Mouse (Mus musculus): ENCODE results near the gene Zcchc2.
A peak's percentile ranks its signal among the peaks of the same experiment; 100 is the strongest.

Zcchc2 gene

DNA sequence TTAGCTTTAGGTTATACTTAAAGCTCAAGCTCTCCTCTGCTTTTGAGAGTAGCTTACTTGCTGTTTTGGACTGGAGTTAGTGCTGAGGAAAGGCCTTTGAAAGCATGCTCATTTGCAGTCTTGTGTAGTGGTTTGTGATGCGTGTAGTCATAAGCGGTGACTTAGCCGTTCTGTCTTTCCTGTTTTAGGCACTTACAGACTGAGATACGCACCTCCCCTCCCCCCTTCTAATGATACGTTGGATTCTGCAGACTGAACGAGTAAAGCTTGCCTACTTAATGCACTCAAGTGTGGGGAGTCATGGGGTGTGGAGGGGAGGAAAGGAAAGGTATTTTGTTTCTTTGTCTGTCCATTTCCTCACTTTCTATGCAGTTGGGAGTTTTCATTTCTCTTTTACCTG is 41.7 kb downstream of the Zcchc2 start:
- no peak for DNase-seq (ENCODE audit: inconsistent age in 2 of 2, low spot score in 1 of 2)

DNA sequence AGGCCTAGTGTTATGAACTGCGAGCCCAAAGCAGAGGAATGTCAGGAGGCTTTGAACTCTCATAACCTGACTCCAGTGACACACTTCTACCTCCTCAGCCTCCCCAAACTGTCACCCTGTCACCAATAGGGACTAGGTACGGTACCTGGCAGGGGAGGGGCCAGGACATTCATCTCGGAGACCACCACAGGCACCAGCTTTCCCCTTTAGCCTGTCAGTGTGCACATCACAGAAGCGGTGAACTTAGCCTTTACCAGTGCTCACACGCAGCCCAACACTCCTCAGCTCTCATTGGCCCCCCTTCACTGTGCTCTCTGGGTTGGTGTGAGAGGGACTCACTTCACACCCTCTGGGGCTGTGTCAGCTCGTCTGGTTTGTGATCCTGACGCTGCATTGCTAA is 44.6 kb downstream of the Zcchc2 start:
- peak in 1 of 2 experiments; percentile 2 for DNase-seq (ENCODE audit: inconsistent age in 2 of 2, low spot score in 1 of 2)

DNA sequence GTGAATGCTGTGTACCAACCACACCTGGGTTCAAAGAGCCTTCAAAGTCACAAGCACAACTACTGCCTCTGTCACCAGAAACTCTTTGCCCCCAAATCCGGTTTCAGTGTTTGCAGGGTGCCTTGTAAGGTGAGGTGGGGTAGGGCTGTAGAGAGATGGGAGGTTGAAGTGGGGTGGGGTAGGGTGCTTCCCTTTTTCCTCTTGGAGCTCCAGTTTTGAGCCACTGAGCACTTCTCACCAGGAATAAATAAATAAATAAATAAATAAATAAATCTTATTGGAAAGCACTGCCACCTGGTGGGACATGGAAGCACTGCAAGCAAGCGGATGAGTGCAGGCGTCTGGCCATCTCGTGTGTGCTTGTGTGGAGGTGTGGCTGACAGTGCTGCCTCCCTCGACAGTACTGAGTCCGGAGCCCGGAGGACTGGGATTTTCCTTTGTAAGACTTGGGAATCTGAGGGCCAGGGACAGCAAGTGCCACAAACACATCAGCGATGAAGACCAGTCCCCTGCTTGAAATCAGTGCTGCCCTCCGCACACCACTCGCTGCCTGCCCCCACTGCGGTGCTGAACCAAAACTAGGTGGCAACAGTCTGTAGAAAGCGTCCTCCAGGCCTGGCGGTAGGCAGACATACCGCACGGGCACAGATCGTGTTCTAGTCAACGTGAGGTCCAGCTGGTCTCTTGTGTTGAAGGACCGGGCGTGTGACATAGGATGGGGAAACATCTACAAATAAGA is 46.8 kb downstream of the Zcchc2 start:
- DNase-seq (ENCODE audit: inconsistent age in 2 of 2, low spot score in 1 of 2): peak; percentile 59 to 87

DNA sequence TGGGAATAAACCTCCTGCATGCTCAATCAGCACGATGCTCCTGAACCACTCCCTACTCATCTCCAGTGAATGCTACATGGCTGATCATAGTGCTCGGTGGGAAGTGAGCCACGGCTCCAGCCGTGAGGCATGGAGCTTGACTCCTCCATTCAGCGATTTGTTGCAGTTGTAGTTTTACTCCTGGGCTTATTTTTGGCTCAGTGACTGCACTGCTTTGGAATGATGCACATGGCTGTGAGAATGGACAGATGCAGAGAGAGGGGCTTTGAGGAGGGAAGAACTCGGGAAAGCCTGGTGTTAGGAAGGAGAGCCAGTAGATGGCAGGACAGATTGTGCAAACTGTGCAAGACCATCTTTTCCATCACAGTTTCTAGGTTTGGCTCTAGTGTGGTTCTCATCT is 49.1 kb downstream of the Zcchc2 start:
- DNase-seq (ENCODE audit: inconsistent age in 2 of 2, low spot score in 1 of 2): no peak

DNA sequence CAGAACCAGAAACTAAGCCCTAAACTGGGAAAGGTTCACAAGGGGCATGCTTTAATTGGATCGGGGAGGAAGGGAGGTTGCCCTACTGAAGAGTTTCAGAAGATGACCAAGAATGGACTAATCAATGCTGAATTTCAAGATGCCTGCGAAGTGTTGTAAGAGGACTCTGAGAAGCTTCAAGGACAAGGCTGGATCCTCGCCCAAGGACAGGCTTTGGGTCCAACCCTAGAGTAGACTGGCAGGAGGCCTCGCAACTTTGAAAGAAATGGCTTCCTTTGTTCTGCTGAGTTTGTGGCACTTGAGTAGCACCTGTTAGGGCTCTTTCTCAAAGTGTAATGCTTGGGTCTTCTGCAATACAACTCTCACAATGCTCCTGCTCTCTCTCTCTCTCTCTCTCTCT is 50.1 kb downstream of the Zcchc2 start:
- peak; percentile 57 to 85 for DNase-seq (ENCODE audit: inconsistent age in 2 of 2, low spot score in 1 of 2)

DNA sequence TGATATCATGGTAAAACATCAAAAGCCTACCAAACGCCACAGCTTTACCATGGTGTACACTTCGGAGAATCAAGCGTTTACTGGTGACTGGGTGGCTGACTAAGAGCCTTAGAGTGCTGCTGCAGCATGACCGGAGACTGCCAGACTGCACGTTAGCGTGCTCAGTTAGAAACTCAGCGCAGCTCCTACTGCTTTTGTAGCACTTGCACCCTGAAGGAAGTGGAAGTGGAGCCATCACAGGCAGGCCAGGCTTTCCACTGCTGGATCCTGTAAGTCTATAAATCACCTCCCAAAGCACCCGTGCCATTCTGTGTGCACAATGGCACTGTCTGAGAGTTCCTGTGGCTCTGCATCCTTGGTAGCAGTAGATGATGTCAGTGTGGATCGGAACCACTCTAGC is 52.0 kb downstream of the Zcchc2 start:
- DNase-seq (ENCODE audit: inconsistent age in 2 of 2, low spot score in 1 of 2): no peak

DNA sequence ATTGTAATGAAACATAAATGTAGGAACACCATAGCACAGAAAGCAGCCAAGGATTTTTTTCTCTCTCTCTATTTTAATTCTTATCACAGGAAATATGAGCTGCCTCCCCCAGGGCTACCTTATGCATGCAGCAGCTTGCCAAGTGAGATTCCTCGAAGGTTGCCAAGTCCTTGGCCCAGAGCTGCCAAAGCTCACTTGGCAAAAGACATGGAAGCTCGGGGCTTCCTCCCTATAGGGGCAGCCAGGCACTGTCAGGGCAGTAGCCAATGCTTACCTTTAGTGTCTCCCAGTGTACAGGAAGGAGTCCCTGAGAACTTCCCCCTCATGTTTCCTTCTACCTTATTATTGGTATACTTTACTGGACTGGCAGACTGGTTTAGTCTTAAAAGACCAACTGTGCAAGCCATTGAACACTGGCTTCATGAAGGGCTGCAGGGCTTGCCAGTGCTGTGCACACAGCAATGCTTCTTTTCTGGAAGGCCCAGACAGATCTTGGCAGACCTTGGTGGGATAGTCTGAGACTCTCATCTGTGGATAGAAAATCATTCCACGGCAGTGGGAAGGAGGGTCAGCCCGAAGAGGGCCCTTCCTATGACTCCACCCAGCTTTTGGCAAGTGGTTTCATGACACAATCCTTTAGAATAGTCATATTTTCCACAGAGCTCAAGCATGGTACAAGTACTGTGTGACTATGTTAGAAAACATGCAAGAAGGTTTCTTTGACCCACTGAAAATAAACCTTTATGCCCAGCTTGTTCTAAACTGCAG is 53.0 kb downstream of the Zcchc2 start:
- peak in 1 of 2 experiments; percentile 49 for DNase-seq (ENCODE audit: inconsistent age in 2 of 2, low spot score in 1 of 2)

DNA sequence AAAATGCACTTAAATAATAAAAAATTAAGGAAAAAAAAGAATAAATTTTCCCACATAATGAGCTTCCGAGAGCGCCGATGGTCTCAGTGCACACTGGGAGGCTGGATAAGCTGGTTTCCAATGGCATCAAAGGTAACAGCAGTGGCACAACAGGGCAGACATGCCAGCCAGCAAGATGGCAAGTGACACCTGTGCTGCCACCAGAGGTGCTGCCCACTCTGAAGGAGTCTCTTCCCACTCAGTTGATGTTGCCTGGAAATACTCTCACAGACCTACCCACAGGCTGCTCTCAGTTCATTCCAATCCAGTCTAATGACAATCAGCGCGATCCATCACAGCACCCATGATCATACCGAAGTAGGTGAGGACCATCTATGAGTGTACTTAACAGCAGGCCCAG is 58.8 kb downstream of the Zcchc2 start:
- no peak for DNase-seq (ENCODE audit: inconsistent age in 2 of 2, low spot score in 1 of 2)

DNA sequence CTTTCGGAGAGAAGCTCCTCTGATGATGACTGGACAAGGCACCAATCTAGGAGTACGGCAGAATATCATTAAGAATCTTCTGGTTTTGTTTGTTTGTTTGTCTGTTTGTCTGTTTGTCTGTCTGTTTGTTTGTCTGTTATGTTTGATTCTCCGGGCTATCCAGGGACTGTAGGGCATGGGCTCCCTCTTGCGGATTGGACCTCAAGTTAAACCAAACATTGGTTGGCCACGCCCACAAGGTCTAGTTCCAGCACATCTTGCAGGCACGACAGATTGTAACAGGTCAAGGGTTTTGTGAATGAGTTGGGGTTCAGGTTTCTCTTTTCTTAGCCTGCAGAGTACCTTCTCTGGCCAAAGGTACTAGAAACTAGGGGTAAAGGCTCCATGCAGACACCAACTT is 64.8 kb downstream of the Zcchc2 start:
- DNase-seq (ENCODE audit: inconsistent age in 2 of 2, low spot score in 1 of 2): no peak

DNA sequence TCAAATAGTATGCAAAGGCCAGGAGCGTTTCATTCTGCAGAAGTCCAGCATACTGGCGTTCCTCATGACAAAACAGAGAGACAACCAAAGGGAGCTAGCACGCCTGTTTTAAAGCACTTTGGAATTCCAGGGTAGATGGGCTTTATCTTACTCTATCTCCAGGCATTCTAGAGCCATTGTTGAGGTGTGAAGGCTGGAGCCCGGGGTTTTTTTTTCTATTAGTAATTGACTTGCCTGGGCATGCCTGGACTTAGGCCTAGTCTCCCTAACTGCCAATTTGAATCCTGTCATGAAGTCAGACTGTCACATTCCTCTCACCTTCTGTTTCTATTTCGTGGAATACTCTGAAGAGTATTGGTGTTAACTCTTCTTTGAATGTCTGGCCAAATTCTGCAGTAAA is 68.1 kb downstream of the Zcchc2 start:
- DNase-seq (ENCODE audit: inconsistent age in 2 of 2, low spot score in 1 of 2): no peak

DNA sequence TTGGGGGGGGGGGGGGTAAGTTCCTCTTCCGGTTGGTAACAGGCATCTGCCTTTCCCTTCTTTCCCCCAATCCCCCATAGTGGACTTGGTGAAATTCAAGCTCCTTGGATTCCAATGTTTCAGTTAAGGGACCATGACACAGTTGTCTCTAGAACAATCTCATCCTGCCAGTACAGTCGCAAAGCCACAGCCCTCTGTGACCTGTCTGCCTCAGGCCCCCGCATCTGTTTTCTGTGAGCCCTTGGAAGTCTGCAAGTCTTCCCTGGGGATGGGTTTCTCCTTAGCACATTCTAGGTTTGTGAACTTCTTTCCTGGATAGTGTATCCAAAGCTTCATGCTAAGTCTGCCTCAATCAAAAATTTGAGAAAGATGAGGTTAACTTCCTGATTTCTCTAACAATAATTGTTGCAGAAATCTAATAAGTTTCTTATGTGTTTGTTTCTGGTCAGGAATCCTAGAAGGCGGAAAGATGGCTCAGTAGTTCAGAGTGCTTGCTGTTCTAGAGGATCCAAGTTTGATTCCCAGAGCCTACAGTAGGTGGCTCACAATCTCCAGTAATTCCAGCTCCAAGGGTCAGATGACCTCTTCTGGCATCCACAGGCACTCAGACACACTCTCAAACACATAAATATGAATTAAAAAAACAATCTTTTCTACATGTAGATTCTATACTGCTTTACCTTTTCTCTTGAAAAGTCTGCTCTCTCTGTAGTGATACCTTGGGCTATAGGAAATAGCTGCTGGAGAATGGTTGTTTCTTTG is 69.5 kb downstream of the Zcchc2 start:
- DNase-seq (ENCODE audit: inconsistent age in 2 of 2, low spot score in 1 of 2): no peak

DNA sequence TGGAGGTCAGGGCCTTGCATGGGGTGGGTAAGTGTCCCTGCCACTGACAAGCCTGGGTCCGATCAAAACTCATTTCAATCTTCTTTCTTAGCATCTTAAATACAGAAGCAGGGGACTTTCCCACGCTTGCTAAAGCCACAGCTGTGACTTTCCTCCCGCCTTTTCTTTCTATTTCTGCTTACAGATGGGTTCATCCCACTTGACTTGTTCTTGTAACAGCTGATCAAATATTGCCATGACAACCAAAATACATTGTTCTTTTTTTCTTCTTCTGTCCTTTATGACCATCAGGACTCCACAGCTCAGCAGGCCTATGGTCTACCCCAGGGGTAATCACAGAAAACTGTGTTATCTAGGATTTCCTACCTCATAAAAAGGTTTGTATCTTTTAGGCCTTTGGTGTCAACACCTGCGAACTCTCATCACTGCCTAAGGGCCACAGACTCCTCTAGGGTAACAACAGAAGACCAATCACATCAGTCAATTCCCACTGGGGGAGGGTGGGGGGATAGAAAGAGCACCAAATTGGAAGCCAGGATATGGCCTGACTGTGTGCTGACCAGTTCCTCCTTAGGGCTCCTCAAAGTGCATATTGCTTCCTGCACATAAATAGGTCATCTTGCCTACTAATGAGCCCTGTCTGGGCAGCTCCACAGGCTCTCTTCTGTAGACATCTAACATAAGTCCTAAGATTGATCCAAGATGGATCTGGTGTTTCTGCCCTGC is 71.1 kb downstream of the Zcchc2 start:
- no peak for DNase-seq (ENCODE audit: inconsistent age in 2 of 2, low spot score in 1 of 2)

DNA sequence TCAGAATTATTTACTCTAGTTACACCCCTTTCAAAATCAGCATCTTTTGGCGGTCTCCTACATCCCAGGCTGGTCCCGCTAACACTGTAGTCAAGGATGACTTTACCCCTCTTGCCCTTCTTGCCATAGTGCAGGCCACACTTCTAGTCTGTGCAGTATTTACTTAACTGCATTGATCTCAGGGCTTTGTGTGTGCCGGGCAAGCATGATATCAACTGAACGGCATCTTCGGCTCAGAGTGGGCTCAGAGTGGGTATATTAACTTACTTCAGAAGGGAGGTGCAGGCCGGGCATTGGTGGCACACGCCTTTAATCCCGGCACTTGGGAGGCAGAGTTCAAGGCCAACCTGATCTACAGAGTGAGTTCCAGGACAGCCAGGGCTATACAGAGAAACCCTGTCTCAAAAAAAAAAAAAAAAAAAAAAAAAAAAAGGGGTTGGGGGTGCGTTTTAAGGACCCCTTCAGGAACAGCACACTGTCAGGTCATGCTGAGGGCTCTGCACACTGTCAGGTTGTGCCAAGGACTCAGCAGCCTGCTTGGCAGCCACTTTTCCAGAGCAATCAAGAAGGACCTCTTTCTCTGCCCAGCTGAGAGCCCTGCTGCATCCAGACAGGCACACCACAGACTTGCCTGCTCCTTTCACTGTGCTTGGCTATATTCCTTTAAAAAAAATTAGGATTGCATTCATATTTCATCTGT is 72.8 kb downstream of the Zcchc2 start:
- no peak for DNase-seq (ENCODE audit: inconsistent age in 2 of 2, low spot score in 1 of 2)

DNA sequence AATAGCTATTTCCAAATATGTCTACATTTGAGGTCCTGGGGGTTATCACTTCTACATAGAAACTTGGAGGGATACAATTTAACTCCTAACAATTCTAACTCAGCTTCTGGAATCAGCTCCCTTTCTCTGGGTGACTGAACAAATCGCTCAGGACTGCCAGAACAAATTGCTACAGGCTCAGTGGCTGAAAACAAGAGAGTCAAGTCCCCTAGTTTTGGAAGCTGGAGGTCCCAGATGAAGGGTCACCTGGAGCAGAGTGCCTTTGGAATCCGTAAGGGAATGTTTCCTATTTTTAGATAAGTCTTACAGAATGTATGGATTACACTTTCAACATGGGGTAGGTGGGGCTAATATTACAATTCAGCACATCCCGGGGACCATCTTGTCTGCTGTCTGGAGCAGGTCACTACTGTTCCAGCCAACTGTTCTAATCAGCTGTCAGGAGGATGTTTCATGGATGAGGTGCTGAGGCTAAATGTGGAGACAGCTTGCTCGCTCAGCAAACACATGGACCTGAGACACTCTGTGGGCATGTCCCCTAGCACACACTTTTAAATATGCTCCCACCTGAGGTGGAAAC is 73.5 kb downstream of the Zcchc2 start:
- DNase-seq (ENCODE audit: inconsistent age in 2 of 2, low spot score in 1 of 2): no peak

DNA sequence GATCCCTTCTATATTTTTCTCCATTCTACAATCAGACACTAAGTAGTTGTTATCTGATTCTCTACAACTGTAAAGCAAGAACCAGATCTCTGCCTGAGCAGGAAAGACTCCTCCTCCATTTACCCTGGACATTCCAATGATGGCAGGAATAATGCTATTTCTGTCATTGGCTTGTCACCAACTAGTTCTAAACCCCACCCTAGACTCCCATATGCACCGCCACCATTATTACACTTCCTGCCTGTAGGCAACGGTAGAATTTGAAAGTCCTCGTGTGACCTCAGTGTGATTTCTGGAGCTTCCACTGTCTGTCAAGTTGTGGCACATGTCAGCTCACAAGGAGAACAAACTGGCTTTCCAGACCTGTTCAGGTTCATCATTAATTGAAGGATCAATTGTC is 74.1 kb downstream of the Zcchc2 start:
- DNase-seq (ENCODE audit: inconsistent age in 2 of 2, low spot score in 1 of 2): no peak

DNA sequence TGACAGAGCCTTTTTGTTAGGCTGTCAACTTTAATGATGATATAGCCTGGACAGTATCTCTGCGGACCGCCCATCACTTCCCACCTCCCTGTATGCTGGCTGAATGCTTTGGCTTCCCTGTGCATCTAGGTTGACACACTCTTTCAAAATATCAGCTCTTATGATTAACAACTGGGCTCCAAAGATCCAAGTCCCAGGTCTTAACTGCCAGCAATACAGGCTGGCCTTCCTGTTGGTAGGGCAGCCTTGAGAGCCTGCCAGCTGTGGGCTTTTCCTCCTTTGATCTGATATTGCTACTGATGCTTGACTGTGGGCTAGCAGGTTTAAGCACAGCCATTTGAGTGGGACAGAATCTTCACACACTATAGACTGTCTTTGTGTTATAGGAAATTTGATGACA is 74.5 kb downstream of the Zcchc2 start:
- peak; percentile 34 to 71 for DNase-seq (ENCODE audit: inconsistent age in 2 of 2, low spot score in 1 of 2)

DNA sequence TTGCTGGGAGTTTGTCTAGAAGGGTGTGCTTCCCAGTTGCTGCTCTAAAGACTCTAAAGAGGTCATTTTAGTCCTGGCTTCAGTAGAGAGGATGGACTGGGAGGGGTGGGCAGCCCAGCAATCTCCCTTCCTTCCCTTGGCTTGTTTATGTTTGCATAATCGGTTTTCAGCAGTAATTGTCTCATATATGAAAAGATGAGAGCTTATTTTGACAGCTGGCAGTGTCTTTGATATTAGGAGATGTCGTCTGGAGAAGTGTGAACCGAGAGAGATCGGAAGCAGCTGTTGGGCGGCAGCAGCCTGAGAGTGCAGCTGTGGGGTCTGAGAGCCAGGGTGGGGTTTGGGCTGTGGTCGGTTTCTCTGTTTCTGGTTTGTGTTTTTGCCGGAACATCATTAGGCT is 75.5 kb downstream of the Zcchc2 start:
- DNase-seq (ENCODE audit: inconsistent age in 2 of 2, low spot score in 1 of 2): no peak

DNA sequence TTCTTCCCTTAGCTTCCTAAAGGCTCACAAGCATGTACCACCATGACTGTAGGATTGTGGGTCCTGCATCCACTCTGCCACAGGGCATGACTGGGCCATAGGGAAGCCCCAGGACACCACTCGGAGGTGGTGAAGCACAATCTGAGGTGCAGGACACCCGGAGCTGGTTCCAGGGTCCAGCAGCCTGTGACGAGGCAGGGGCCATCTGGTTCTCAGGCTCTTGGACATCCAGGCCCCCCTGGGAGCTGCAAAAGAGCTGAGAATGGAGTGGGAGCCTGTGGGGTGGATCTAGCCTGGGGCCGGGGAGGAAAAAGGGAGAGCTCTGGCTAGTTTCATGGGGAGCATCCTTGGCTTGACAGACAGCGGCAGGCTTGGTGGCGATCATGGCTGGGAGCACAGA is 77.1 kb downstream of the Zcchc2 start:
- DNase-seq (ENCODE audit: inconsistent age in 2 of 2, low spot score in 1 of 2): no peak

DNA sequence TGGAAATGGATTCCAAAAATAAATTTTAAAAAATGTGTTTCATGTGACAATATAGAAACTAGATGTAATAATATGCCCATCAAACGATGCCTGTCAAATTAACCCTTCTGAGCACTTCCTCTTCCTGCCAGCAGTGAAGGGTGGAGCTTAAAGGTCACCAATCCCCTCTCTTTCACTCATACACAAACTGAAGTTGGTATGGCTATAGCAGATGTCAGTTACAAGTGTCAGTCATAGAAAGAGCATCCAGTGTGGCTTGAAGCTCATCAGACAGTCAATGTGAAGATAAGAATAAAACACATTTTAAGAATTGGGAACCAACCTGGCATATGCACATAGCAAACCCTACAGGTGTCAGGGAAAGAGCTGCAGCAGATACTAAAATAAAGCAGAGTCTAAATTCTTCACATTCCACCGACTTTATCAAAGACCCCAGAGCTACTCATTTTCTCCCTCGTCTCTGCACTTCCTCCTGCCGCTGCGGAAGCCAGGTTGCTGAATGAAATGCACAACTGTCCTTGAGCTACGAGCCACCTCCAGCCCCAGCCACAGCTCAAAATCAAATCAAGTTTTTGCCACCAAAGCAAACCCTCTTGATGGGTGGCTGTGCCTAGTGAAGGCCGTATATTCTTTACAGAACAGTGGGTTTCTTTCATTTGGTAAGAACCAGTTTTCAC is 79.8 kb downstream of the Zcchc2 start:
- DNase-seq (ENCODE audit: inconsistent age in 2 of 2, low spot score in 1 of 2): no peak

DNA sequence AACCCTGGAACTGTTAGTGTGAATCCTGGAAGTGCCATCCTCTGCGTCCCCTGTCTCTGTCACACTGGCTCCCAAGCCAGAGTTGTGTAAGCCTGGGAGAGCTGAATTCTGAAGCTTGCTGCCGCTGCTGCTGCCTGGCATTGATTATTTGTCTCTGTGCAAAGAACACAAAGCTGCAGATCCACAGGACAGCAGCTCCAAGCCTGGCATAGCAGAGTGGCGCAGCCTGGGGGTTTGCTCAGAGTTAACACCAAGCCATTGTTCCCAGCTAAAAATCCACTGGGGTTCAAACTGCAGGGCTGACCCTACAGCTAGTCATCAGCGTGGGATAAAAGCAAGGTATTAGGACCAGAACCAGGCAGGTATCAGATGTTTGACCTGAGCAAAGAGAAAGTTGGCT is 80.6 kb downstream of the Zcchc2 start:
- DNase-seq (ENCODE audit: inconsistent age in 2 of 2, low spot score in 1 of 2): no peak
